Mouse (Mus musculus) urinary bladder, adult 2 months (tissue): Measurements from ENCODE around the gene Dmrta2. TPM values are rescaled to one million over a fixed set of nuclear protein-coding genes. Genes with fewer than 3 reads are reported as not detected.

Source experiments
- DNase-seq: peaks from one replicate; pipeline ENCODE4 v3.0.0; 2022; ENCODE audit warnings: low spot score
- polyA plus RNA-seq: library from polyadenylated mRNA; depleted of rRNA; stranded (reverse); fragments of >200 nt; gene quantifications from 2 replicates; pipeline ENCODE4 v1.2.3, GENCODE M21; 2012

Gene Dmrta2
- polyA plus RNA-seq, 1 experiment: 0.22 TPM

DNA sequence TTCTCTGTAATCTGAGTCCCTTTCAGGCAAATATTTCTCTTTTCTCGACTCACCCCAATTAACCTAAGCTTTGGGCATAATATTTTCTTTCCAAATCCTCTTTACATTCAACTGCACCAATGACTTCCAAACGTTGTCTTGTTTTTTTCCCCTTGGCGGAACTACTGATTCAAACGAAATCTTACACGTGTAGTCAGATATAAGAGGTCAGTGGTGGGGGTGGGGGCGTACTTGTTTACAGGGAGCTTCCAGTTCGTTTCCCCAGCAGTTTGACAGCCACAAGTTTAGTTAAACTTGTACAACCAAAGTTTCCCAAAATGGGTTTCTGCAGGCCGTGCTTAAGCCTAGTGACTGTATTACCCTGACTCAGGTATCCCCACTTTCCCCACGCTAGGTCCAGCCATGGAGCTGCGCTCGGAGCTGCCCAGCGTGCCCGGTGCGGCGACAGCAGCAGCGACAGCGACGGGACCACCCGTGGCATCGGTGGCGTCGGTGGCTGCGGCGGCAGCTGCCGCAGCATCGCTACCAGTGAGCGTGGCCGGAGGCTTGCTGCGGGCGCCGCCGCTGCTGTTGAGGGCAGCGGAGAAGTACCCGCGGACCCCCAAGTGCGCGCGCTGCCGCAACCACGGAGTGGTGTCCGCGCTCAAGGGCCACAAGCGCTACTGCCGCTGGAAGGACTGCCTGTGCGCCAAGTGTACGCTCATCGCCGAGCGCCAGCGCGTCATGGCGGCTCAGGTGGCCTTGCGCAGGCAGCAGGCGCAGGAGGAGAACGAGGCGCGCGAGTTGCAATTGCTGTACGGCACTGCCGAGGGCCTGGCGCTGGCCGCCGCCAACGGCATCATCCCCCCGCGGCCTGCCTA, 1.8 kb downstream of the Dmrta2 start:
- DNase-seq: no peak

DNA sequence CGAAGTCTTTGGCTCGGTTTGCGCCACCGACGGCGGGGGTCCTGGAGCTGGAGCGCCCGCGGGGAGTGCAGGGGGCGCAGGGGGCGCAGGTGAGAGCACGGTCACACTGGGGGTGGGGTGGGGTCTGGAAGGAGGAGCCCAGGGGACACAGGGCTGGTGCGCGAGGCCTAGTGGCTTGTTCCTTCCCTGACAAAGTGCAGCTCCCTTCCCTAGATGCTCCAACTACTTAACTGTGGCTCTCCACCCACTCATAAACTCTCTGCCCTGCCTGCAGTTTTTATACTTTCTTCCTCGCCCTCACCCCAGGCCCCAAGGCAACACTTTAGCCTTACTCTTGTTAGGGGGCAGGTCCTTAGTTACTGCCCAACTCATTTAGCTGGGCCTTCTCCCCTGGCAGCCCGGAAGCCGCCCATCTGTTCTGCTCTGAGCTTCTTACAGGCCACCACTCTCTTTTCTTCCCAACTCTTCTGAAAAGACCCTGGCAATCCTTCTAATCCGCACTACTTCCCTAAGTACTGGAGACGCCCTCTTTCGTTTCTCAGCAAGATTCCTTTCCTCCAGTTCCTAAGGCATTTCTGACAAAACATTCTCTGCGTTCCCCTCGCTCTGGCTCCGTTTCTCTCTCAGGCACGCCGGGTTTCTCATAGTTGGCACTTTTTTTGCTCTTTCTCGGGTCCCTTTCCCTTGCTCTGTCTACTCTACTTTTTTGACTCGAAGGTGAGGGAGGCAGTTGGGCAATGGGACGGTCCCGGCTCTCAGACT, 2.6 kb downstream of the Dmrta2 start:
- no peak for DNase-seq

DNA sequence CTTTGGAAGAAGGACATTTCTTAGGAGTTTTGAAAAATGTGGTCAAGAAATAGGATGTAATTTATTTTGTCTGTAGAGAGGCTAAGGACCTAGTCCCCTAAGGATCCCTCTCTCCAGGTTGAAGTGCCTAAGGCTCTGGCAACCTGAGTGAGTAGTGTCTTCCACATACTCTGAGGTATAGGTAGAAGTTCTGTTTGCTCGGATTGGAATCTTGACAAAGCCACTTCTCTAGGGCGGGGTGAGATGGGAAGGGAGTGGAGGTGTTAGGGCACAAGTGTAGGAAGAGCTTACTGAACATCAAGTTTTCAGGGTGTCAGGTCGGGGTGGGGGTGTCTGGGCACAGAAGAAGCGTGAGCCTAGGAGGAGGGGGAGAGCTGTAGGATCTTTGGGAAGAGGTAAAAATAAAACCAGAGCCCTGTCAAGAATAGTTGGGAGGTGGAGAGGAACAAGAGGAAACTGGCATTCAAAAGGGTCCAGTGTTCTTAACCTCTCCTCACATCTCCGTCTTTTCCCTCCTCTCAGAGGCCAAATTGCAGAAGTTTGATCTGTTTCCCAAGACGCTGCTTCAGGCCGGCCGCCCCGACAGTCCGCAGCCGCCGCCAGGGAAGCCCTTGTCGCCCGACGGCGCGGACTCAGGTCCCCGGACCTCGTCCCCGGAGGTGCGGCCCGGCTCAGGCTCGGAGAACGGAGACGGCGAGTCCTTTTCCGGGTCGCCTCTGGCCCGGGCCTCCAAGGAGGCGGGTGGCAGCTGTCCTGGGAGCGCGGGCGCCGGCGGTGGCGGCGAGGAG, 3.4 kb downstream of the Dmrta2 start:
- no peak for DNase-seq

DNA sequence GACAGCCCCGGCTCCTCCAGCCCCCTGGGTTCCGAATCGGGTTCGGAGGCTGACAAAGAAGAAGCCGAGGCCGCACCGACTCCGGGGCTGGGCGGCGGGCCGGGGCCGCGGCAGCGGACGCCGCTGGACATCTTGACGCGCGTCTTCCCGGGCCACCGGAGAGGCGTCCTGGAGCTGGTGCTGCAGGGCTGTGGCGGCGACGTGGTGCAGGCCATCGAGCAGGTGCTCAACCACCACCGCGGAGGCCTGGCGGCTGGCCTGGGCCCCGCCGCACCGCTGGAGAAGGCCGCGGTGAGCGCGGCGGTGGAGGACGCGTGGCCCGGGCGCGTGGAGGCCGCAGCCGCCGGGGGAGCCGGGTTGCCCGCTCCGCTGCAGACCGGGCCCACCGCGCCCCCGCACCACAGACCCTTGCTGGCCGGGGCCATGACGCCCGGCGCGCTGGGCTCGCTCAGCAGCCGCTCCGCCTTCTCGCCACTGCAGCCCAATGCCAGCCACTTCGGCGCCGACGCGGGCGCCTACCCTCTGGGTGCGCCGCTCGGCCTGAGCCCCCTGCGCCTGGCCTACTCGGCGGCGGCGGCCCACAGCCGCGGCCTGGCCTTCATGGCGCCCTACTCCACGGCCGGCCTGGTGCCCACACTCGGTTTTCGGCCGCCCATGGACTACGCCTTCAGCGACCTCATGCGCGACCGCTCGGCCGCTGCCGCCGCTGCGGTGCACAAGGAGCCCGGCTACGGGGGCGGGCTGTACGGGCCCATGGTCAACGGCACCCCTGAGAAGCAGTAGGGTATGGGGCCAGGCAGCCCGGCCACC, 4.2 kb downstream of the Dmrta2 start:
- DNase-seq: no peak

DNA sequence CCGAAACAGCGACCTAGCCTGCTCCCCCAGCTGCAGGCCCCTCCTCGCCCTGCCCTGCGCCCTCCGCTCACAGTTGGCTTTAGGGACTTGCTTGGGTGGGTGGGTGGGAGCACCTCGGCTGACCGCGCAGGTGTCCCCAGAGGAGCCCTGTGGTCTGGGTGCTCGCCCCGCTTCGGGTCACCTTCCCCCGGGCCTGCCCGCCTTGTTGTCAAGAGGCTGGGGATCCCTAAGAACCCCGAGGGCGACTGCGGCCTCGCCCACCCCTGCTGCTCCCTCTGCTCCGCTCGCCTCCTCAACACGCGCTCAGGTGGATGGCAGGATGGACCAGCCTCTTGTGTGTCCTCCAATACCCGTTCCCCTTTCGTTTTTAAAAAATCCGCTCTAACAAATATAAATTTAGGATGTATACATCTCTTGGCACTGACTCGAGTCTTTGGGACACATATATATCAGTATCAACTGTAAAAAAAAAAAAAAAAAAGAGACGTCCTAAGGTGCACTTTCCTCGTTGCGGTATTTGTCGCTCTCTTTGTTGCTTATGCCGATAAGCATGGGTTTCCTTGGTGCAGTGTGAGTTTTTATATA, 4.9 kb downstream of the Dmrta2 start:
- no peak for DNase-seq

DNA sequence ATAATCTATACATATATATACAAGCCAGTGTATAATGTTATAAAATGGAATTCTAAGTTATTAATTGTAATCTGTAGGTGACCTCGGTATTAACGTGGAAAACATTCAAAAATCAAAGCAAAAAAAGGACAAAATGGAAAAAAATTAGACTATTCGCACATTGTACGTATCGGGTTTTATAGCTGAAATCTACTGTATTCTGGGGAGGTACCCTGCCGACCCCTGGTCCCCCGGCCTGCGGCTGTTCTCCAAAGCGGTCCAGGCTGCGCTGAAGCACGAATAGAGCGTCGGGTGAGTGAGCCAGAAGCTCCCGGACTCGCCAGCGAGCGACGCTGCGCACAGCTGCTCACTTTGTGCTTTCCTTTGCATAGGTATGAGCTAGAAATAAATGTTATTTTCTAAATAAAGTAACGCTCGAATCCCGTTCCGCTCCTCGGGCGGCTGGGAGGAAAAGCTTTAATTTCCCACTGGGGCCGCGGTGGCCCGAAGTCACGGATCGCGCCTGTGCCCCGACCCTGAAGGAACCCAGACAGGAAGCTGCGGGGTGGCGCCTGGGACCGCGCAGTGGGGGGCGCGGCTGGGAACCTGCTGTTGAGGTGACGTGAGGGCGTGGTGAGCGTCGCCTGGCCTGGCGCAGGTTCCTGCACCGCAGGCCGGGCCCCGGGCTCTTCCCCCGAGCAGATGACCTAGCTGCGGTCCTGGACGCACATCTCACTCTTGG, 5.6 kb downstream of the Dmrta2 start:
- no peak for DNase-seq

DNA sequence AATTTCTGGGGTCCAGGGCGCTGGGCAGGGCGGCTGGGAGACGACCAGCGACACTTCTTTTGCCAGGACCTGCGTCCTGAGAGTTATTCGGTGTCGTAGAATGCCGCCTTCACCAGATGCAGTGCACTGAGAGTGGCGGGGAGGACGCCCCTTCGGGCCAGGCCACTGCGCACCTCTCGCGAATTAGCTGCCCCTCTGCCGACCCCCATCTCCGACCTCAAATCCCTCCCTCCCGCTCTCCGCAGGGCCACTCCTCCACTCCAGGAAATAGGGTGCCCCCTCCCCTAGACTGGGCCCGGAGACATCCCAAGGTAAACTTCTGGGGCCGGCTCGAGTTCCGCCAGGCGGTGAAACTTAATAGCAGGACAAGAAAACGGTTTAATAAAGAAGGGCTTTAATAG, 6.2 kb downstream of the Dmrta2 start:
- DNase-seq: no peak

DNA sequence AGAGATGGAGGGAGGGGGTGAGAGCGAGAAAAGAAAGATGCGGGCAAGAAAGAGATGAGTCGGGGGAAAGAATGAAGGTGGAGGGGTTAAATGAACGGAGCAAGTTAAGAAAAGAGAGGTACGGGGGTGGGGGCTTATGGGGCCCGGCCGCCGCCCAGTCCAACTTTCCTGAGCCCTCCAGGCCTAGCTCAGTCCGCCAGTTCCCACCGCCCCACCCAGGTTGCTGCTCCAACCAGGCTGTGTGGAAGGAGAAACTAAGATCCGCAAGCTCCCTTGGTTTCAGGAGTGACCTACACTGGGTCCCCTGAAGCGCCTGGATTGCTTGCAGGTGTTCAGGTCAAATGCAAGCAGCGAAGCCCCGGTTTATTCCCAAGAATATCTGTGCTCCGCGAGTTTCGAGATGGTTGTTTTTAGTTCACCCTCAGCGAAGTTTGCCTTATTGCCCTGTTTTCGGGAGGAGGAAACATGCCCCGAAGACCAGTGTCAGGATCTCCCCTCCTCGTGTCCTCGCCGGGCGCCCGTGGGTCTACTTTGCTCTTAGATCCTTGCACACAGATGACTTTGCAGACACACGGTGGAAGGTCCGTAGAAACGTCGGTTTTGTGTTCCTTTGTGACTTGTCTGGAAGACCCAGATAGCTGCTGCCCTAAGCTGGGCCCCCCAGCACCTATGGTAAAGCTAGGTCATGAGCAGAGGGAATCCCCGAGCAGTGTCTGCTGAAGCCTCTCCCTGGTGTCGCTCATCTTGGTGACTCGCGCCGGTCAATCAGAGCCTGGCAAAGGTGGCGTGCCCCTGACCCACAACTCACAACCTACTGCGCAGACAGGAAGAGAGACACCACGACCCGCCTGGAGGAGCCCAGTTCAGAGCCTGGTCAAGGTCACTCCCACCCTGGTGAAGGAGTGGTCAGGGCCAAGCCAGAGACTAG, 6.9 kb downstream of the Dmrta2 start:
- no peak for DNase-seq

DNA sequence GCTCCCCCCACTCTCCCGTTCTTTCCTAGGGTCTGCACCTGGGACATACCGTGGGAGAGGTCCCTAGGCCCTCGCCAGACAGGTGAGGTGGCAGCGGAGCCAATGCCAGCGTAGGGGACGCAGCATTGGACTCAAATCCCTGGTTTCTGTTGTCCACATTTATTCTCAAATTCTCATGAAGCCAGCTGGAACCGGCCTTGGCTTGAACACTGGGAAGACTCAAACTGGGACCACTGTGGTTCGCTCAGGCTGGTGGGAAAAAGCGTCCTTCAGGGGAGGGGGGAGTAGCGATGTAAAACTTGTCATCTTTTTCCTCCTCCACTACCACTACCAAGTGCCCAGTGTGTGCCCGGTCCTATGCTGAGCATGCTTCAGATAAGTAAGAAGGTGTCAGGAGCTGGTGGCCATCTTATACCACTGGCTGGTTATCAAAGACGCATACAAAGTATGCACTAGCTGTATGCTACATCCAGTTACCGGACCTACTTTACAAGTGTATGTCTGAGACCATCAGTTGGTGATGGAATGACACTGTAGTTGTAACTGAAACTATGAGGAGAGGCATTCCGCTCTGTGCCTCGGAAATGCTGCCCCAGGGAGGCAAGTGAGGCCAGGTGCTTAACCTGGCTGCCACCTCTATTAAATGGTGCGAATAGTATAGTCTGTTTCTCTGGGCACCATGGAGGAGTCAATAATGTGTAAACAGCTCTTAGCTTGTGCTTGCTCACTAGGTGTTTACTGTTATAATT, 7.7 kb downstream of the Dmrta2 start:
- no peak for DNase-seq

DNA sequence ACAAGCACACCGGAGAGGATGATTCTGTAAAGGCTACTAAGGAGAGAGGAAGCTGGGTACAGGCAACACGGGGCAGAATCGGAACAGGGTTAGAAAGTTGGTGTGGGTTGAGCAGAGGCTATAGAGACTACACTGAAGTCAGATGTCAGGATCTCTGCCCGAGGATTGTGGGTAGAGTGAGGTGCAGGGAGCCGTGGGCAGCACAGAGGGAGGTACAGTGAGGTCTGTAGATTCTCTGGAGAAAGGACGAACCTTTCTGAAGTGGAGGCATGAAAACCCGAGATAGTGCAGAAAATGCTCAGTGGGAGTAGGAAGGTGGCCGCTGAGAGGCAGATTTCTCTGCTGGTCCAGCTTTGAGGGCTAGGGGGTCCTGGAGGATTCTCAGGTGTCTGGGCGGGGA, 8.4 kb downstream of the Dmrta2 start:
- DNase-seq: no peak

DNA sequence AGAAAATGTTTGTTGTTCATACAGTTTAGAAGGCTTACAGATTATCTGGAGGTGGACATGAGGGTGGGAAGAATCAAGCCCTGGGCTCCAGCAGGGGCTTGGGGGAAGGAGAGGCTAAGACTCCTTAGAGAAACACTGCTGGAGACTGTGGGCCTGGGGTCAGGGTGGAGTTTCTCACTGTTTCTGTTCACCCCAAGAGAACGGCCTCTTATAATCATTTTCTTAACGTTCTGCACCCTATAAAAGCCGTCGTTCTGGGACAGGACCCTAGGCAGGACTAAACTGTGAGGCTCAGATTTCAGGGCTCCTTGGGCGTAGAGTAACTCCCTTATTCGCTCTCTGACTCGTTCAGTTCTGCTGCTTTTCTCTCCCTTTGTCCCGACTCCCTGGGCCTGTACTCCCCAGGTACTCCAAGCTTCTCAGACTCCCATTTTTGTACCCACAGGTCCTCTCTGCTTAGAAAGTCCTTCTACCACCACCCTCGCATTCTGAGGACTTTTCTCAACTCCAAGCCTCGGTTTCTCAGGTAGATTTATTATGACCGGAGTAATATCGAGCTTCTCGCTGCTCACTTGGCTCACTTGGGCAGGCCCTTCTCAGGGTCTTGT, 9.0 kb downstream of the Dmrta2 start:
- no peak for DNase-seq

DNA sequence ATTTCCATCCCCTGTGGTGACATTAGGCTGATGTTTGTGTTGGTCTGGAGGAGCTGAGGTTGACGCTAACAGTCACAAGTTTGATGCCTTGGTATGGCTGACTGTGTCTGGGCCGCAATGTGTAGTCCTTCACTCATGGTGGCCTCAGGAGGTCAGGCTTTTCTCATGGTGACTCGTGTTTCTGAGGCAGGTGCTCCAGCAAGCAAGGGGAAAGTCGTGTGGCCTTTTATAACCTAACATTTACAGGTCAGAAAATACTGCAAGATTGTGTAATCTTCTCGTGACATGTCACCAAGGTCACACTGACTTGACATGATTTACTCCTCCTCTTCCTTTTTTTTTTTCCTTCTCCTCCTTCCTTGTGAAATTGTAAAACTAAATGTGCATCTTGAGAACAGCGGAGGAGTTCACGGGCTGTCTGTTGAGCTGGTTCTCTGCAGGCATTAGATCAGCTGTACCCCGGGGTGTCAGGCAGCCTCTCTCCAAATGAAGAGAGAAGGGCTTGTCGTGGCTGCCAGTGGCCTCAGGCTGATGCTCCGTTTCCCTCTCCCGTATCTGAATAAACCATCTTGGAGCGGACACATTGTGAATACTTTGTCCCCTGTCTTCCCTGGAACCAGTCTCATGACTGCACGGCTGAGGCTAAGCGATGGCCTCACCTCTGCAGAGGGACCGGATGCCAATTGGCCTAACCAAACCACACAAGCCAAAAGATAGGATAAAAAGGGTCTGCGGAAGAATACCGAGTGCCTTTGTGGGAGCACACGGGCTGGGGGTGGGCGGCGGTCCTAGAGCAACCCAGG, 9.9 kb downstream of the Dmrta2 start:
- no peak for DNase-seq

DNA sequence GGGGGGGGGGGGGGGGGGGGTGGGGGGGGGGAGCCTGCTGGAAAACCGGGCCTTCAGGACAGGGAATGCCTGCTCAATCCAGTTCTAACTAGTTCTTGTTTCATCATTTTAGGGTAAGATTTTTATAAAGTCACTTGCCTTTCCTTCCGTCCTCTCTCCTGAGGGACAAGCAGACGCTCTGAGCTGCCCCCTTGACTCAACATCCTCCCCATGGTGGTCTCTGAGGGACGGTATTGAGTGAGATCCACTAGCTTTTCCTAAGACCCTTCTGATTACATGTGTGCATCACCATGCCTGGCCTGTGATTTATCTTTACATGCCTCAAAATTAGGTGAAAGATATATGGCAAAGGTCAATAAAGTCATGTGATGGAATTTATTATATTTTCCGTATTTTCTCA, 10.6 kb downstream of the Dmrta2 start:
- DNase-seq: no peak

DNA sequence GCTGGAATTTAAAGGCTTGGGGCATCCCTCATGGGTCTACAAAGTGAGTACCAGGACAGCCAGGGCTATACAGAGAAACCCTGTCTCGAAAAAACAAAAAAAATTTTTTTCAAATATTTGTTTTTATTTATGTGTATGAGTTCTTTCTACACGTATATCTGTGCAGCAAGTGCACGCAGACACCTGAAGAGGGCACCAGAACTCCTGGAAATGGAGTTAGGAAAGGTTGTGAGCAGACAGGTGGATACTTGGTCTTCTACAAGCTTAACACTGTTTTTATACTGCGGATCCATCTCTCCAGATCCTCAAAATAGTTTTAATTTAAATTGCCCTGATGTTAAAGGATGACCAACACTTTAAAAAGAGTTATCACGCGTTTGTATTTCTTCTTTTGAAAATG, 11.4 kb downstream of the Dmrta2 start:
- no peak for DNase-seq

DNA sequence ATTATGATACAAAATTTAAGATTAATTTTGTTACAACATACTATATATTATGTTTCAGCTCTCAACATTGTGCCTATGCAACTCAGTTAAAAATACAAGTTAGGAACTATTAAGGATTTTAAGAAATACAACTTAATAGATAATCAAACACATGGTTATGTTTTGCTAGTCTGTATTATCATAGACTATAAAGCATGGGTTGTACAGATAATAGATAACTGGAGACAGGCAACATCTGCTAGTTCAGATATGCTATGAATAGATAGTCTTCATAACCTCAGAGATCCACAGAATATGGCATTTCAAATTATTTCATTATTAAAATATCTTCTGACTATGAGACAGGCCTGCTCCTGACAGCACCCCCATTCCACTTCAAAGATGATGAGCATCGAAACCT, 28.2 kb downstream of the Dmrta2 start:
- DNase-seq: no peak

DNA sequence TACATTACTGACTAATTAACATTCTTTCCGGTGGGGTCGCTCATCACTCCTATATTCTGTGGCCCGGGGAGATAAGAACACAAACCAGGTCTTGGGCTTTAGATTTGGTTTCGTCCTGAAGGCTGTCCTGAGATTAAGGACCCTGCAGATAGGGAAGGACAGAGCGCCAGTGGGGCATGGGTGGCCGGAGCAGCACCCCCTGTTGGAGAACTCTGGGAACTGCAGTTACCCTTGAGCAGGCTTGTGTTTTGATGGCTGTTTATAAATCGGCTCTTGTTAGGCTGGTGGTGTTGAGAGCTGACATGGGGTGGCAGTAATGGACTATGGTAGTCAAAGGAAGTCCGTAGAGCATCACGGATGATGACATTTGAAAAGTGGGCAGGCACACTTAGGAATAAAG, 41.3 kb downstream of the Dmrta2 start:
- DNase-seq: no peak

DNA sequence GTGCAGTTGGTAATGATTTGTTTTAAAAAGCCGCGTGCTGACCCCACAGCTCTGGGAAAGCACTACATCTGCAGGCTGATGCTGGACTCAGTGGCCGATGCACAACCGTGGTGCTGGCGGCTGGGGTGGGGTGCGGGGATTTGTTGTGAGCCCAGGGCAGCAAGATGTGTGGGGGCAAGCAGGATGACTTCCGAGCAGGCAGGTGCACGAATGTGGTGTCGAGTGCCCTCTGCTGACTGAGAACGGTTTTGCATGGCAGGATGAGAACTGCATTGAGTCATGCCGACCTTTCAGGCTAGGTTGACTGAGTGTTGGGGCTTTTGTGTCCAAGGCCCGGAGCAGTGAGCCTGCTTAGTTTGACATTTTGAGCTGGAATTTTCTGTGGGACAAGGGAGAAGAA, 42.4 kb downstream of the Dmrta2 start:
- DNase-seq: peak; percentile 55
